Mouse (Mus musculus): ENCODE measurements around the gene Bmpr2.

- no peak for TF ChIP-seq POLR2A (IDR thresholded peaks at IDR 0.05; ENCODE audit: insufficient read depth, low read depth, low read length)
- no peak for TF ChIP-seq CTCF (IDR thresholded peaks at IDR 0.05; ENCODE audit: insufficient read depth, low read depth, low read length)
These were observed 67.0 kb downstream of the Bmpr2 start for GRCm38 (mm10) chr1:59830194-59830593.
